In the genomic region with DNA sequence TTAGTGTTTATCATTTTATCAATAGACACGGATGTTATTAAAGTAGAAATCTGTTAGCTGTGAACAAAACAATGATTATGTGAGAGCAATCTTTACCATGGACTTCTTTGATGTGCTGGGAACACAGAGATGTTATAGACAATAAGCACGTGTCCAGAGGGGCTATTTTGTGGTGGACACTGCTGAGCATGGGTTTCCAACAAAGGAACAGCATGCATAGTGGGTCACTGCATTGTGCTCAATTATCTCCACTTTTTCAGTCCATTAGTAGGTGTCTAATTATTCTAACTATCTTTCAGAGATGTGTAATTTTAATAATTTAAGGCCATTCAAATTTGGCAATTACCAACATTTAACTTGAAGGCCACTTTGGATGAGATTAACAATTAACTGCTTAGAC, we compare ENCODE assay signal across 24 mouse cellular contexts.
"Had no signal": no experiment of that assay in that cellular context is flagged by ENCODE, and none has a peak within 500 bp of the region (broad histone marks: within the 10 kb centered on the region; RNA-seq: fewer than 3 reads in every experiment).

No protein-coding gene starts in this region.

- DNase-seq: gastrocnemius, postnatal 14 days; gastrocnemius, postnatal 36 days; heart, adult 11 months; heart, adult 2 months; heart, postnatal 14 days; heart, postnatal 36 days; kidney, adult 18-20 months; kidney, adult 8-10 months; kidney, postnatal 10 days; kidney, postnatal 25 days; kidney, postnatal 4 days; left cerebral cortex, postnatal 4 days had no signal

- H3K27me3 ChIP-seq: heart, embryonic 13.5 days; heart, embryonic 15.5 days; hindbrain, embryonic 13.5 days; hindbrain, embryonic 15.5 days; limb, embryonic 13.5 days; limb, embryonic 15.5 days; liver, embryonic 12.5 days had no signal

- H3K4me1 ChIP-seq: heart, embryonic 13.5 days; heart, embryonic 15.5 days; hindbrain, embryonic 13.5 days; hindbrain, embryonic 15.5 days; limb, embryonic 13.5 days; limb, embryonic 15.5 days; liver, embryonic 12.5 days had no signal

- H3K4me2 ChIP-seq: heart, embryonic 11.5 days; heart, embryonic 13.5 days; heart, embryonic 15.5 days; hindbrain, embryonic 13.5 days; hindbrain, embryonic 15.5 days; limb, embryonic 13.5 days; limb, embryonic 15.5 days; liver, embryonic 12.5 days had no signal

- H3K4me3 ChIP-seq: heart, adult 2 months; heart, embryonic 13.5 days; heart, embryonic 15.5 days; hindbrain, embryonic 13.5 days; hindbrain, embryonic 15.5 days; layer of hippocampus, adult 2 months; limb, embryonic 13.5 days; limb, embryonic 15.5 days; liver, embryonic 12.5 days had no signal

- ATAC-seq: hindbrain, postnatal 0 days; intestine, postnatal 0 days; liver, embryonic 12.5 days had no signal

- H3K9me3 ChIP-seq: heart, embryonic 13.5 days; heart, embryonic 15.5 days; hindbrain, embryonic 13.5 days; hindbrain, embryonic 15.5 days; limb, embryonic 13.5 days; limb, embryonic 15.5 days; liver, embryonic 12.5 days had no signal

- H3K36me3 ChIP-seq: heart, embryonic 13.5 days; heart, embryonic 15.5 days; hindbrain, embryonic 13.5 days; hindbrain, embryonic 15.5 days; limb, embryonic 13.5 days; limb, embryonic 15.5 days; liver, embryonic 12.5 days had no signal

- H3K9ac ChIP-seq: heart, embryonic 13.5 days; heart, embryonic 15.5 days; hindbrain, embryonic 13.5 days; hindbrain, embryonic 15.5 days; limb, embryonic 13.5 days; limb, embryonic 15.5 days; liver, embryonic 12.5 days; liver, embryonic 14.5 days had no signal

- H3K27ac ChIP-seq: heart, adult 2 months; heart, embryonic 13.5 days; heart, embryonic 15.5 days; hindbrain, embryonic 13.5 days; hindbrain, embryonic 15.5 days; hindbrain, postnatal 0 days; layer of hippocampus, adult 2 months; limb, embryonic 13.5 days; limb, embryonic 15.5 days; liver, embryonic 12.5 days; liver, embryonic 14.5 days had no signal
